Mouse (Mus musculus): Measurements from ENCODE around the gene Gpatch3.
A peak's percentile ranks its signal among the peaks of the same experiment; 100 is the strongest.

Gene Gpatch3

DNA sequence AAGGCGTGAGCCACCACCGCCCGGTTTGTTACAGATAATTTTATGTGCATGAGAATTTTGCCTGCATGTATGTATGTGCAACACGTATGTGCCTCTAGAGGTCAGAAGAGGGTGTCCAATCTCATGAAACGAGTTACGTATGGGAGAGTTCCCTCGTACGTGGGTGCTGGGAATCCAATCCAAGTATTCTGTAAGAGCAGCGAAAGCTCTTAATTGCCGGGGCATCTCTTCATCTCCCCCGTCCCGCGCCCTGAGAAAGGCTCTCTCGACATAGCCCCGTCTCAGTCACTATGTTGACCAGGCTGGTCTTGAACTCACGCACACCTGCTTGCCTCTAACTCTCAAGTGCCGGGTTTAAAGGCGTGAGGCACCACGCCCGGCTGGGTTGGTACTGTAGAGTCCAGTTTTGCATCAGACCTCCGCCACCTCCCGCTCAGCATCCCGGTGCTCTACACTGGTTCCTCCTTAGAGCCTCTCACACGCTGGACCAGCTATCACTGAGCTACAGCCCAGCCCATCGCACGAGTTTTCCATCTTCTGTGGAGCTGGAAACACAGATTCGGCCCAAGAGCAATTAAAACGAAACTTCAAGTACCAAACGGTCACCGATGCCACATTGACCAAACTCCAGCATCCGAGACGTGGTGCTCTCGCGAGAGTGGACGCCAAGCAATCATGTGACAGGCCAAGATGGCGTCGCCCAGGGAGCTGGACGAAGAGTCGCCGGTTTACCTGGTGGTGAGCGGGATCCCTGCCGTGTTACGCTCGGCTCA, at the start of gene Gpatch3:
Gpatch3 (plus strand) TSS at position 676 of the 773 bp plus-strand sequence.
- DNase-seq, result peak; percentile 93 to 94

DNA sequence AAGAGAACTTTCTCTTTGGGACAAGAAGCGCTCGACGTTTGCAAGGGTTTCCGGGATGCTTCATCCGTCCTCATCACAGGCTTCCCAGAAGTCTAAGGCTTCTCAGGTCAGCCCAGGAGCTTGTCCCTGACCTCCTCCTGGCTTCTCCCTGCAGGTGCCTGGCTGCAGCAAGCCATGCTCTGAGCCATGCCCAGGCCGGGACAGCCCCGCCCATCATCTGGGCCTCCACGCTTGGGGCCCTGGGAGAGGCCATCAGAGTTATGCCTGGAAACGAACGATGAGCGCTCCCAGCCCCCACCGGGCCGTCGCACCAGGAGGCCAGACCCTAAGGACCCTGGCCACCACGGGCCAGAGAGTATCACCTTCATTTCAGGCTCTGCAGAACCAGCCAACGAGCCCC, 46.8 kb upstream of the Gpatch3 start:
- DNase-seq, result no peak

DNA sequence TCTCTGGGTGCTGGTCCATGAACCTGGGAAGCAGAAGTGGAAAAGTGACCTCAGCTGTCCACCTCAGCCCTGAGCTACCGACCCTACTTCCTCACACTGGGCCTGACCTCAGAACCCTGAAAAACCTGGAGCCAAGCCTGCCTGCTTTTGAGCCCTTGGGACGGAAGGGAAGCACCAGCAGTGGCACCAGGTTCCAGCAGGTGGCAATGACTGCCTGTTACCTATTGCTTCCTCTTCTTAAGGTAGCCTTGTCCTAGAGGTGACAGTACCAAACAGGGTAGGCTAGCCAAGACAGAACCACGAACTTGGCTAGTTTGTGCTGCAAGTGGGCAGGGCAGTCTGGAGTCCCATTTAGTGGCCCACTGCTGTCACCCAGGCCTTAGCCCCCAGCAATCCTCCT, 41.8 kb upstream of the Gpatch3 start:
- no peak for DNase-seq

DNA sequence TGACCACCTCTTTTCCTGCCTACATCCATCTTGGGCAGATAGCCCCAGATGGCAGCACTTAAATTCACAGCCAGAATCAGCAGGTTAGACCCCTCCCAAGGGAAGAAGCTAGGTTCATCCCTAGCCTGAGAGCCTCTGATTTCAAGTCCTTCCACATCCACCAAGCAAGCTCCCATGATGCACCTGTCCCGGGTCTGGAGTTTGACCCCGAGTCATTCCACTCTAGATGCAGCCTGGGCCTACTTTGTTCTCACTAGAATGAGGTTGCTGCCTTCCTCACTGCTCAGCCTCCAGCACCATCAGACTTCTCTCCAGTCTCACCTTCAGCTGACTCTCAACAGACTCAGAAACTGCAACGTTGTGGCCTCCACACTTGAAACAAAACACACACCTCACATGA, 38.5 kb upstream of the Gpatch3 start:
- DNase-seq, result no peak

DNA sequence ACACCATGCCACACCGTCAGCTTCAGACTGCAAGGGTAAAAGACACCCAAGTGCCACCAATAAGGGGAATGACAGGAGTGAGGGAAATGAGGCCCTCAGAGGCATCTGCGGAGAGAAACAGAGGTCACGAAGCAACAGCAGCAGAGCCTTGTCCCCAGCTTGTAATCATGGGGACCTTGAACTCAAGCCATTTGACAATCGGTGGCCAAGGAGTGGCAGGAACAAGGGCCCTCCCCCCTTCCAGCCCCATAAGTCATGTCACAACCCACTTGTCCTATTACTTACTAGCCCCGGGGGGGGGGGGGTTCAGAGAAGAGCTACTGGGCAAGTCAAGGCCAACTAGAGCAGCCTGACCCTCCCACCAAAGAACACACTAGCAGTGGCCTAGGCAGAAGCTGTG, 37.9 kb upstream of the Gpatch3 start:
- DNase-seq, result no peak

DNA sequence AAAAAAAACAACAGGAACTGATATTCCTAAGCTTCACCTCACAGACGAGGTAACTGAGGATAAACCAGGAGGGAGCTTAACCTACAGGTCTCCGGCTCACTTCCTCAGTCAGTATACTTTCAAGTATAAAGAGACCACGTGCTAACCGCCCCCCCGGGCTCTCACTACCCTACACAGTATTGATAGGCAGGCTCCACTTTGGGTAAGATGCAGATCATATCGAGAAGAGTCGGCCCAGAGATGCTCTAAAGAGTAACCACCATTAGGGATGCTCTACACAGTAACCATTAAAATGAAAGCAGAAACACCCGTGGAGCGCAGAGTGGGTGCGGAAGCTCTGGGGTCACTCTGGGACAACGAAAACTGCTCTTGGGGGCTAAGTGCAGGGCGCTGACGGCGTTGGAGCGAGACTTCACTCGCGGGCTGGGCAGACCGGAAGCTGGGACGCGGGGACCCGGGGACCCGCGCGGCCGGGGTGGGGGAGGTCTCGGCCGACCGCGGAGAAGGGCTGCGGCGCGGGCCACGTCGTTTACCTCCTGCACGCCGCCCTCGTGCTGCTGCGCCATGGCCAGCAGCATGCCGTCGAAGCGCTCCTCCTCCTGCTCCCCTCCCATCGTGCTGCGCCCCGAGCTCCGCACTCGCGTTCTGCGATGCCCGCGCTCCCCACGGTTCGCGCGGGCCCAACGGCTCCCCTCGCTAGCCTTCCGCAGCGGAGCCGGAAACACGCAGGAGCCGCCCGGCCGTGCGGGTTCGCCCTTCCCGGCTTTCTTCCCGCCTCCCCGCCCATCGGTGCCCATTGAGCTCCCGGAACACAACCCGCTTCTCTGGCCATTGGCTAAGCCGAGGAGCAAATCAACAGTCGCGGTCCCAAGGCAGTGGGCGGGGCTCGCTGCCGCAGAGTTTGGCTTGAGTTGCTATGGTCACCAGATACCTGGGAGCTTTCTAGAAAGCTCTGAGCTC, 29.0 kb upstream of the Gpatch3 start, which contains the start of gene Nudc:
Nudc (minus strand) TSS at position 725 of the 960 bp plus-strand sequence.
- peak; percentile 96 to 97 for DNase-seq

DNA sequence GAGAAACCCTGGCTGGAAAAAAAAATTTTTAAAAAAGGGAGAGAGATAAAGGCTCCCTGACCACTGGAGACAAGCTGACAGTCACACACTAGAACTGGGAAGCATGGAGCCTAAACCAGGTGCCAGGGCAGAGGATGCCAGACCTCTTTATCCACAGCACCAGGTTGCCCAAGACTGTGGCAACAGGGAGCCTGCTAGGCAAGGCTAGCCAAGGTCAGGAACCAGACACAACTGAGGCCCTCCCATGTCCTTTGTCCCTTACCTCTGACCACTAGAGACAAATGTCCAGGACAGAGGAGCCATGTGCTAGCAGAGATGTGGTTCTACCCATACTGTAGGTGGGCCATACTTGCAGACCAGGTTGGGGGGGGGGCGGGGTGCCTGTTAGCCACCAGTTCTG, 22.5 kb upstream of the Gpatch3 start:
- DNase-seq, result no peak

DNA sequence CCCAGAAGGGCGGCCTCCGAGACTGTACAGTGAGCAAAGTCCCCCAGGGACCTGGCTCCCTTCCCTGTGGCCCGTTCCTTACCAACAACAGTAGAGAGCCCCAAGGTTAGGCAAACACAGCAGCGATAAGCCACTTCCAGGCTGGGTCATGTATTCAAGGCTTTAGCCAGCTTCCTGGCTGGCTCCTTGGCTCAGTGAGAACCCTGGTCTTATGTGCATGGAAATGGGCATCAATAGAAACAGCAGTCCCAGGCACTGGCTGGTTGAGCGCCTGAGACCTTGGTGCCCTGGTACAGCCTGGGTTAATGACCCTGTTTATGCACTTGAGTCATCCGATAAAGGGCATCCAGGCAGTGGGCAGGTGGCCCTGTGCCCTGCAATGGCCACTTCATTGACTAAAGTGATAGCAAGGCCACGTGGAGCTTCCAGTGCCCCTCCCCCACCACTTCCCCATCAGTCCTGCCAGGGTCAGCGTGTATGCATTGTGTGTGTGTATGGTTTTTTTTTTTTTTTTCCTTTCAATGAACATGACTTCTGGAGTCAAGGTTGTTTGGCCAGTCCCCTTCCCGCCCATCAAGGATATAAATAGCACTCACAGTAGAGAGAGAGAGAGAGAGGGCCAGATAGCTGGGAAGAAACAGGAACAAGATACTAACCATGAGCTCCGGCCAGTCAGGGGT, 21.6 kb upstream of the Gpatch3 start, which contains the start of gene Nr0b2:
Nr0b2 (plus strand) TSS at position 609 of the 680 bp plus-strand sequence.
- DNase-seq, result no peak

DNA sequence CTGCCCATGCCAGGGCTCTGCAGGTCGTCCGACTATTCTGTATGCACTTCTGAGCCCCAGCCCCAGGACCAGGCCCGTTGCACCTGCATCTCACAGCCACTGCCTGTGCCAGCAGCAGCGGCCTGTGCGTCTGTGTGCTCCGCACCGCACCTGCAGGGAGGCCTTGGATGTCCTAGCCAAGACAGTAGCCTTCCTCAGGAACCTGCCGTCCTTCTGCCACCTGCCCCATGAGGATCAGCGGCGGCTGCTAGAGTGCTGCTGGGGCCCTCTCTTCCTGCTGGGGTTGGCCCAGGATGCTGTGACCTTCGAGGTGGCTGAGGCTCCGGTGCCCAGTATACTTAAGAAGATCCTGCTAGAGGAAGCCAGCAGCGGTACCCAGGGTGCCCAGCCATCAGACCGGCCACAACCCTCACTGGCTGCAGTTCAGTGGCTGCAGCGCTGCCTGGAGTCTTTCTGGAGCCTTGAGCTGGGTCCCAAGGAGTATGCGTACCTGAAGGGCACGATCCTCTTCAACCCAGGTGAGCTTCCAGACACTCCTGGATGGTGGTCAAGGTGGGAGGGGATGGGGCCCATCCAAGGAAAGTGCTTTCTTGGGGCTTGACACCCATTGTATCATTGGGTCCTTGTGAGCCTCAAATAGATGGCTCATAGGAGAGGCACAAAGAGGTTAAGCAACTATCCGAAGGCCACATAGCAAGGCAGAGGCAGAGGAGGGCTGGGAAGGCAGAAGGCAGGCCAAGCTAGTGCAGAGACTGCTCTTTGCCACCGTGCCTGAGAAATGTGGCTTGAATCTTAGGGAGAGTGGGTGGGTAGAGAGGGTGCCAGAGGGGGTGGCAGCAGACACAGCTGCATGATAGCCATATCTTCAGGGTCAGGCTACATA, 20.9 kb upstream of the Gpatch3 start:
- no peak for DNase-seq

DNA sequence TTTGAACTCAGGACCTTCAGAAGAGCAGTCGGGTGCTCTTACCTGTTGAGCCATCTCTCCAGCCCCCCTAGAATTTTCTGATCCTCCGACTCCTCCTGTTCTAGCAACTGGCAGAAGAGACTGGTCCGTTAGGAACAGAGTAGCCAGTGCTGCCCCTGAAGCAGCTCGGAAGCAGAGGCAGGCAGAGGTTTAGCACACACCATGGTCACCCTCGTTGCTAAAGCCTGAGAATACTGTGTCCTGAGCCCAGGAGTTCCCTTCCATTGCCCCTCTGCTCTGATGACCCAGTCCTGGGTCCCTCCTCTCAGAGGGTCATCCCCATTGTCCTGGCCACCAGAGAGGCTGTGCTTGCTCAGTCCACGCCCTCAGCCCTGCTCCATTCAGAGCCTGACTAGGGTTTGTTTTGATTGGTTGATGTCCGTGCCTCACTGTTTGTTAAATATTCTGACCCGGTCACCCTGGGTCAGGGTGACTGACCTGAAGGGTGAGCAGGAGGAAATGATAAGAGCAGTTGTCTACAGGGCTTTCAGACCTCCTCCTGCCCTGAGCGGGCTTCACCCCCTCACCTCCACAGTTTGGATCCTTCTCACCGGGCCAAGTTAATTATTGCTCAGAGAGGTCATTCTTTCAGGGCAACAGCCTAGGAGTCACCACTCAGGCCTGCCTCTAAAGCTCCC, 17.4 kb upstream of the Gpatch3 start:
- DNase-seq, result no peak

DNA sequence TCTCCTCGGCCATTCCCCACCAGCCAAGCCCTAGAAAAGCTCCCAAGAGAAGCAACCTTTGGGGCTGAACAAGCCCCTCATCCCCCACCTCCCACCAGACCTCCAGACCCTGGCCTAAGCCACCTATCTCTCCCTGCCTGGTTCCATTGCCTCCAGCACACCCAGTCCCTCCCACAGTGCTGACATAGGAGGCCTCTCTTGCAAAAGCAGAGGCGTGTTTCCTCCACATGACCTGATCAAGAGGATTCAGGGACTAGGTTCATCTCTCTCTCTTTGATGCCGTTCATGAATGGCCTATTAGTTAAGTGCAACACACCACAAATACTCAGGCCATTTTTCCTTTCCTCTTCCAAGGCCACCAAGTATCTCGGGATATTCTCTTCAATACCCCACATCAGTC, 14.7 kb upstream of the Gpatch3 start:
- DNase-seq, result no peak

DNA sequence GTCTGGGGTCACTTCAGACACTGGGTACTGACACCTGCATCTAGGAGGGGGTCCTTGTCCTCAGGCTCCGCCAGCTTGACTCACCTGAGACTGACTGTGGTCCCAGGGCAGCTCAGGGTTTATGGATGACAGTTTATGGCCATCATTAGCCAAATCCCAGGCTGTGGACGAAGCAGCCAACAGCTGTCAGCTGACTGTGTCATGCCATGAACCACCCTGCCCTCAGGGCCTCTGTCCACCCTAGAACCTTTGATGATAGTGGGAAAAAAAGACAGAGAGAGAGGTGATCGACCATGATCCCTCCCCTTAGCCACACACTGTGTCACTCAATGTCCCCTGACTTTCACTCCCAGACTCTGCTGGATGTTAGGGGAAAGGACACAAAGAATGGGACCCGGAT, 12.9 kb upstream of the Gpatch3 start:
- no peak for DNase-seq

DNA sequence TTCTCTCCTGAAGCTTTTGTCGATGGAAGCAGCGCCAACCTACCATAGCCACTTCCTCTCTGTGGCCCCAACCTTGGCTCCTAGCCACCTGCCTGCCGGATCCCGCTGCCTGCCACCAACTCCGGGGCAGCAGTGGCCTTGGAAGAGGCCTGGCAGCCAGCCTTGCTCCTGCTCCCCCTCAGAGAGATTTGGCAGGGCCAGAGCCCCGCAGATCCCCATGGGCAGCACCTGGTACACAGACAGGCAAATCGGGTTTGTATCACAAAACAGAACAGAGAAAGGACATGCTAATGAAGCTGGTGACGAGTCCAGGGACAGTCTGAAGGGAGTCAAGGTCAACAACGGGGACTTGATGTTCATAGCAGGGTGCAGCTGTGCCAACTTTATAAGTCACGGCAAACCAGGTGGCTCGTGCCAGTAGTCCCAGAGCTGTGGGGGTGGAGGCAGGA, 11.4 kb upstream of the Gpatch3 start:
- DNase-seq, result no peak

DNA sequence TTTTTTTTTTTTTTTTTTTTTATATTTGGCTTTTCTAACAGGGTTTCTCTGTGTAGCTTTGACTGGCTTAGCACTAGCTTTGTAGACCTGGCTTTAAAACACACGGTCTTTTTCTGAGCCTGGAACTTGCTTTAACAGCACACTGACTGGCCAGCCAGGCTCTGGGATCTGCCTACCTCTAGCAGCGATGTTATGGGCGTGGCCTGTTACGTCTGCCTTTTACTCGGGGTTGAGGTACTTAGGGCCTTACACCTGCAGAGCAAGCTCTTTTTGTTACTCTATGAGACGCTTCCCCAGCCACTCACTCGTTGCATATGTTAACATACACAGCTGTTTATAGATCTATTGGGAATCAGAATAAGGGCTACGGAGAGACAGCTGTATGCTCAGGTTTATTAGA, 7.3 kb upstream of the Gpatch3 start:
- no peak for DNase-seq

DNA sequence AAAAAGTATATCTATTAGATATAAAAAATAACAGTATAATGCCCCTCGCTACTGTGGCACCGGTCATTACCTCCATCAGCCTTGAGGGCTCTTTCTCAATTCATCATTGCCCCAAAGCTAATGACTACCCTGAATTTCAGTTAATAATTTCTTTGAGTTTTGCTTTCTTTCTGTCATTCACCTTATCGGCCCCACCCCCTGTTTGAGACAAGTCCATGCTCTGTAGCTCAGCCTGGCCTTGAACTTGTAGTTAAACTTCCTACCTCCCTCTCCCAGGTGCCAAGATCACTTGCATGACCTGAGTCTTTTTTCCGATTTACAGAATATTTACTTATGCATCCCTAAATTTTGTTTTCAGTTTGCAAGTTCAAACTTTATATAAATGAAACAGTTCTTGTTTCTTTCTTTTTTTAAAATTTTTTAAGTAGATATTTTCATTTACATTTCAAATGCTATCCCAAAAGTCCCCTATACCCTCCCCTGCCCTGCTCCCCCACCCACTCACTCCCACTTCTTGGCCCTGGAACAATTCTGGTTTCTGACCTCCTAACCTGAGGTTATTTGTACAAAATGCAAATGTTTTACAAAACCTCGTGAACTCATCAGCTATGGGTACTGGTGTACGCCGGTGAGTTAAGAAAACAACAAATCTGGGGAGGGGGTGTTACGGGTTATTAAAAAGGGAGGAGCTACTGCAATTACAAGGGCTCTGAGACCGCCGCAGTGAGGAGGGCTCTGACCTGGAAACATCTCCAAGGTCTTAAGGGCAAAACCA, 5.1 kb upstream of the Gpatch3 start:
- no peak for DNase-seq

DNA sequence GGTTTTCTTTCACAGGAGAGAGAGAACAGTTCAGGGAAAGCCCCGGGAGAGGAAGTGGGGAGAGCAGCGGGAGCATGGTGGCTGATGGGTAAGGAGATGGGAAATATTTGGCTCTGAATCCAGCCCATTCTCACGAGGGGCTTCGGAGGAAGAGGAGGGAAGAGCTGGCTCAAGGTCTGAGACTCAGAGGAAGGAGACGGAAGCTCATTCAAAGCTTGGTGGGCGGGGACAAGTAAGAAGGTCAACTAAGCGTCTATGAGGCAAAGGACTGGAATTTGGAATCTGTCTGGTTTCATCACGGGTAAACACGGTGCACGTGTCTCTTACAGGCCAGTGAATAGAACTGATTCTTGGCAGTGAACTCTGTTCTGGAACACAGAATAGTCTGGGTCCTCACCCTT, 4.5 kb upstream of the Gpatch3 start:
- DNase-seq, result no peak

DNA sequence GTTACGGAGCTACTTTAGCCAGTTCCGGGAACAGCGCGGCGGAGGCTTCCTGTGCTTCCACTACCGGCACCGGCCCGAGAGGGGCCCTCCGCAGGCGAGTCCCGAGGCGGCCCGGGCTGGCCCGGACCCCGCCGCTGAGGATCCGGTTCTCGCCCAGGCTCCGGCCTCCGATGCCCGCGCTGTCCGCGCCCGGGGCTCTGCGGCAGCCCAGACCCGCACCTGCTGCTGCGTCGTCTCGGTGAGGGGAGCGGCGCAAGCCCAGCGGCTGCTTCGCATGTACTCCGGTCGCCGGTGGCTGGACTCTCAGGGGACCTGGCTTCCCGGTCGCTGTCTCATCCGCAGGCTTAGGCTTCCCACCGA, 278 bp downstream of the Gpatch3 start:
- DNase-seq, result no peak

DNA sequence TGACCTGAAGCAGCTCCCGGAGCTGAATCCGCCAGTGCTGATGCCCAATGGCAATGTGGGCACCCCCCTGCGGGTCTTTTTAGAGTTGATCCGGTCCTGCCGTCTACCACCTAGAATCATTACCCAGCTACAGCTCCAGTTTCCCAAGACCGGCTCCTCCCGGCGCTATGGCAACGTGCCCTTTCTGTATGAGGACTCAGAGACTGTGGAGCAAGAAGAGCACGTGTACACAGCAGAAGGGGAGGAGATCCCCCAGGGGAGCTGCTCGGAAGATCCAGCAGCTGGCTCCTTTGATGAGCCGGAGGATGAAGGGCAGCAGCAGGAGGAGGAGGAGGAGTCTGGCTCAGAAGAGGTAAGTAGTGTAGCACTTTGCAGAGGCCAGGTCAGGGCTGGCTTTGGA, 3.4 kb downstream of the Gpatch3 start:
- DNase-seq, result no peak

DNA sequence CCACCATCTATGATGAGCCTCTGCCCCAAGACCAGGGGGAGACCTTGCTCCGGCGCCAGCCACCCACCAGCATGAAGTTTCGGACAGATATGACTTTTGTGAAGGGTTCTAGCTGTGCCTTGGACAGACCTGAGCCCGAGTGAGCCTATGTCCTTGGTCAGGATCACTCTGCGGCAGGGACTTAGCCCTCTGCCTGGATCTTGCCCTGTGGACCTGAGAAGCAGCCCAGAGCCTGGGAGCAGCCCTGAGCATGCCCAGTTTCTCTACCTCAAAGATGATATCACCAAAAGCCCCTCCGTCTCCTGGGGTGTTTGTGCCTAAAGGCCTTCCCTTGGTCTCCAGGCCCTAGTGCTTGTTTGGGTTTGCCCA, 9.1 kb downstream of the Gpatch3 start:
- DNase-seq, result no peak

DNA sequence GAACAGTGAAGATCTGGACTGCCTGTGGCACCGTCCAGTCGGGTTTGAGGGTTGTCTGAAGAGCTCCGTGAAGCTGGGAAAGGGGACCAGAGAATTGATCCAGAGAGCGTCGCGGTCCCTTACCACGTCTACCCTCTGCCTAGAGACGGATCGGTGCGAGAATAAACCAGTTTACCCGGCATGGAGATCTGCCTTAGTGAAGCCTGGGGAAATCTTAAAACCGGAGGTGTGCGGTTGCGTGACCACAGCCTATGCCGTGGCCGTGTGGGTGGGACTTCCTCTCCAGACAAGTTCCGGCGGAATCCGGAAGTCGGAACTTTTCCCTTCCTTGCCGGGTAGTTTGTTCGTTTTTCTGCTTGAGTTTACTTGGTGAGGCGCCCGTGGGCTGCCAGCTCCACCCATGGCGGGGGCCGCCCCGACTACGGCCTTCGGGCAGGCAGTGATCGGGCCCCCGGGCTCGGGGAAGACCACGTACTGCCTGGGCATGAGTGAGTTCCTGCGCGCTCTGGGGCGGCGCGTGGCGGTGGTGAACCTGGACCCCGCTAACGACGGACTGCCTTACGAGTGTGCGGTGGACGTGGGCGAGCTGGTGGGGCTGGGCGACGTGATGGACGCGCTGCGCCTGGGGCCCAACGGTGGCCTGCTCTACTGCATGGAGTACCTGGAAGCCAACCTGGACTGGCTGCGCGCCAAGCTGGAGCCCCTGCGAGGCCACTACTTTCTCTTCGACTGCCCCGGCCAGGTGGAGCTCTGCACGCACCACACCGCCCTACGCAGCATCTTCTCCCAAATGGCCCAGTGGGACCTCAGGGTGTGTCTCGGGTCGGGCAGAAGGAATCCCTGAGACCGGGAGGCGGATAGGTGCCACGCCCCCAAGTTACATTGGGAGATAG, 9.8 kb downstream of the Gpatch3 start, which contains the start of gene Gpn2:
Gpn2 (plus strand) TSS at position 304 of the 893 bp plus-strand sequence.
- peak; percentile 84 to 87 for DNase-seq

Data from lung, postnatal 4 days (tissue).